Mouse (Mus musculus) intestine, embryonic 16.5 days (tissue): ENCODE measurements around the gene Gm32802. TPM values are rescaled to one million over a fixed set of nuclear protein-coding genes. Genes with fewer than 3 reads are reported as not detected.
"Not testable (repeated sequence)": the region's sequence is repeated elsewhere in the genome, so short reads cannot be mapped to it uniquely, and the experiment has no call there.

ENCODE experiments used
- ATAC-seq: fragments of 200-750 bp; cut with Nextera tagmentation; 2 replicates; pipeline ENCODE4 v1.8.0; 2017; ENCODE audit warnings: moderate TSS enrichment, moderate library complexity
- H3K27ac ChIP-seq: fragments of 300-500 bp; sonication (generic); 2 replicates; pipeline ENCODE4 v1.5.1; 2014; ENCODE audit warnings: mild to moderate bottlenecking, low read length
- H3K27me3 ChIP-seq: fragments of 300-500 bp; sonication (generic); replicated peaks from 2 replicates; pipeline ENCODE4 v1.6.1; 2014; ENCODE audit warnings: low read length, control low read depth, mixed read lengths; ENCODE audit not compliant: control insufficient read depth, insufficient read depth
- H3K36me3 ChIP-seq: fragments of 300-500 bp; sonication (generic); 2 replicates; pipeline ENCODE4 v1.6.1; 2014; ENCODE audit warnings: low read length, control low read depth; ENCODE audit not compliant: control insufficient read depth, insufficient read depth
- H3K4me1 ChIP-seq: fragments of 300-500 bp; sonication (generic); 2 replicates; pipeline ENCODE4 v1.6.1; 2014; ENCODE audit warnings: low read length, control low read depth, mixed read lengths; ENCODE audit not compliant: control insufficient read depth, insufficient read depth
- H3K4me2 ChIP-seq: fragments of 300-500 bp; sonication (generic); 2 replicates; pipeline ENCODE4 v1.6.1; 2014; ENCODE audit warnings: low read depth, low read length, control low read depth
- H3K4me3 ChIP-seq: fragments of 300-500 bp; sonication (generic); 2 replicates; pipeline ENCODE4 v1.5.1; 2014; ENCODE audit warnings: mild to moderate bottlenecking, low read length
- H3K9ac ChIP-seq: fragments of 300-500 bp; sonication (generic); 2 replicates; pipeline ENCODE4 v1.6.1; 2014; ENCODE audit warnings: low read depth, low read length
- H3K9me3 ChIP-seq: fragments of 300-500 bp; sonication (generic); 2 replicates; pipeline ENCODE4 v1.6.1; 2016; ENCODE audit warnings: low read length, control low read depth; ENCODE audit not compliant: control insufficient read depth
- WGBS: fragments of 180-500 bp; shearing (Covaris S2); extraction: QIAGEN DNeasy Blood & Tissue Kit; methylation state at CpG from one replicate; pipeline ENCODE4 v1.1.7; 2014; 5-methylcytosine and 5-hydroxymethylcytosine counted together
- polyA plus RNA-seq: library from polyadenylated mRNA; unstranded; fragments of >200 nt; fragmentation: Nextera tagmentation; extraction: Ambion mirVana; gene quantifications from 2 replicates; pipeline ENCODE4 v1.2.1, GENCODE M21; 2015

Gm32802 gene
- polyA plus RNA-seq, 1 experiment from 2014 or later, result not detected

DNA sequence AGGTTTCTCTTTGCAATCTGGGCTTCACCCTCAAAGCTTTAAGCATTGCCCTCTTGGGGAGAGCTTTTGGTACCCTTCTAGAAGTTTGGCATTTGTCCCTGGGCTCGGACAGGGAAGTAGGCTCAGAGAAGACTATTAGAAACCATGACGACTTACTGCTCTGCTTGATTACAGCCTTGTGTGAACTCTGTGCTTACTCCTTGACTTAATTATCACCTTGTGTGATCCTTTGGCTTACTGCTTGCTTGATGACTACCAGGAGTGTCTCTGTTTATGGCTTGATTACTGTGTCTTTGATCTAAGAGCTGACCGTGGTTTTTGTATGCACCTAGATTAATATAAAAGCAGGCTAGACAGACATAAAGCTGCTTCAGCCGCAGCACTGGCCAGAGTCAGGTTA lies 19.6 kb downstream of the Gm32802 start:
- no CpG with 5 or more reads among the region's 4 CpGs for WGBS

GRCm38 (mm10) chr10:118282565-118282964 lies 24.1 kb downstream of the Gm32802 start:
- H3K4me3 ChIP-seq, H3K27me3 ChIP-seq, H3K9me3 ChIP-seq, H3K36me3 ChIP-seq, H3K4me2 ChIP-seq, ATAC-seq, H3K27ac ChIP-seq, H3K9ac ChIP-seq, H3K4me1 ChIP-seq: not testable (repeated sequence)
- 73% methylated on average over 6 of the region's 7 CpGs for WGBS

More for the DNA sequence above, 19.6 kb downstream of the Gm32802 start:
- ATAC-seq, result peak; percentile 62; the same call in 1 of the 2 replicates
- not testable (repeated sequence) for H3K27ac ChIP-seq, H3K4me1 ChIP-seq, H3K9me3 ChIP-seq, H3K9ac ChIP-seq, H3K27me3 ChIP-seq, H3K4me2 ChIP-seq, H3K36me3 ChIP-seq, H3K4me3 ChIP-seq

- not testable (repeated sequence) for ATAC-seq, H3K27me3 ChIP-seq, H3K4me2 ChIP-seq, H3K9me3 ChIP-seq, H3K27ac ChIP-seq, H3K4me3 ChIP-seq, H3K36me3 ChIP-seq, H3K9ac ChIP-seq, H3K4me1 ChIP-seq
- WGBS, result 94% methylated on average over 2 of the region's 5 CpGs
Measured at GRCm38 (mm10) chr10:118283016-118283415, 24.5 kb downstream of the Gm32802 start.

DNA sequence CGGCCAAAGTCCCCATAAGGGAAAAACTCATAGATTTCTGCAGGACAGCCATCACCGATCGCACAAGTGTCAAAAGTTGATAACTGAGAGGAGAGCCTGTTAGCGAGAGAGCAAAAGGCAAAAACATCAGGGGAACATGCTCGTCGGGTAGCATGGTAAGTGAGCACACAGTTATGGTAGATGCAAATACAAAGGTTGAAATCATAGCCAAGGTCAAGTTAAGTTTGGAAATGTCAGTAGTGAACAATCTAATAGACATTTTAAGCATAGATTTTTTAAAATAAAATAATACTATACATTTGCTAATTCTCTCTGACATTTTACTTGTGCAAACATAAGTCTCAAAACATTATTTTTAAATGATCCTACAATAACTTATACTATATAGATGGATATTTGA lies 36.5 kb downstream of the Gm32802 start, which contains the start of gene Iltifb:
Gene Iltifb, minus strand, starts transcription at position 101 of the 400 bp plus-strand sequence.
- no peaks in the 10 kb centered on the region for H3K36me3 ChIP-seq
- WGBS, result 91% methylated on average over 6 of the region's 6 CpGs
- ATAC-seq, result no peak
- H3K9me3 ChIP-seq, result no peaks in the 10 kb centered on the region
- no peak within 1 kb of the TSS for H3K27ac ChIP-seq
- no peaks in the 10 kb centered on the region for H3K27me3 ChIP-seq
- H3K4me1 ChIP-seq, result no peaks in the 10 kb centered on the region
- no peak within 1 kb of the TSS for H3K4me3 ChIP-seq
- no peak within 1 kb of the TSS for H3K4me2 ChIP-seq
- no peak within 1 kb of the TSS for H3K9ac ChIP-seq

DNA sequence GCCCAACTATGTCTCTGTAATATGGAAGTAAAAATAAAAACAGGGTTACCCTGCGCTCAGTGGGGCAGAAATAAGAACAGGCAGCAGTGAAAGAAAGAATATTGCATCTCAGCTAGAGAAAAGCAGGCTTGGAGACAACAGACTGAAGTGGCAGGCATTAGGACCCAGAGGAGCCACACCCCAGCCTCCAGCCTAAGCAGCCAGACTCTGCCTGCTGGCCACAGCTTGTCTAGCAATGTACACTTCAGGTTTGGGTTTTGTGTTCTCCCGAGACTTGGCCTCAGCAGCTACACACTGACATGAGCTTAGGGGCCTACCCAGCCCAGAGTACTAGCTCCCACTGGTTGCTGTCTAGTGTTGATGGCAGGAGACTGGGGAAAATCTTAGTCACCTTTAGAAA lies 43.6 kb downstream of the Gm32802 start:
- not testable (repeated sequence) for H3K9ac ChIP-seq, H3K27ac ChIP-seq, H3K4me1 ChIP-seq, ATAC-seq, H3K4me3 ChIP-seq, H3K9me3 ChIP-seq, H3K36me3 ChIP-seq, H3K4me2 ChIP-seq, H3K27me3 ChIP-seq
- WGBS, result 41% methylated on average over 2 of the region's 2 CpGs

Other genes with a start within 250 kb of the Gm32802 start
- 13.0 and 13.9 TPM in 2 replicates for gene Mdm1, start 116.9 kb upstream of the Gm32802 start, polyA plus RNA-seq
- gene Il22, start 53.7 kb upstream of the Gm32802 start, polyA plus RNA-seq, result not detected in 2 replicates
- not detected in 2 replicates for gene Gm32717, start 17.9 kb upstream of the Gm32802 start, polyA plus RNA-seq
- gene Iltifb, start 36.4 kb downstream of the Gm32802 start, polyA plus RNA-seq, result not detected in 2 replicates
- gene Gm9040, start 68.3 kb downstream of the Gm32802 start, polyA plus RNA-seq, result not detected in 2 replicates
- gene Gm9044, start 73.7 kb downstream of the Gm32802 start, polyA plus RNA-seq, result not detected in 2 replicates
- gene Gm9045, start 79.1 kb downstream of the Gm32802 start, polyA plus RNA-seq, result 0.06 TPM in 1 of 2 replicates, not detected in the other
- not detected in 2 replicates for gene Gm9046, start 84.6 kb downstream of the Gm32802 start, polyA plus RNA-seq
- gene Gm9048, start 90.0 kb downstream of the Gm32802 start, polyA plus RNA-seq, result not detected in 2 replicates
- gene Gm9049, start 95.4 kb downstream of the Gm32802 start, polyA plus RNA-seq, result 0.06 TPM in 1 of 2 replicates, not detected in the other
- not detected in 2 replicates for gene Ifng, start 182.4 kb downstream of the Gm32802 start, polyA plus RNA-seq